ENCODE assay signal across 20 mouse cellular contexts in the genomic region with DNA sequence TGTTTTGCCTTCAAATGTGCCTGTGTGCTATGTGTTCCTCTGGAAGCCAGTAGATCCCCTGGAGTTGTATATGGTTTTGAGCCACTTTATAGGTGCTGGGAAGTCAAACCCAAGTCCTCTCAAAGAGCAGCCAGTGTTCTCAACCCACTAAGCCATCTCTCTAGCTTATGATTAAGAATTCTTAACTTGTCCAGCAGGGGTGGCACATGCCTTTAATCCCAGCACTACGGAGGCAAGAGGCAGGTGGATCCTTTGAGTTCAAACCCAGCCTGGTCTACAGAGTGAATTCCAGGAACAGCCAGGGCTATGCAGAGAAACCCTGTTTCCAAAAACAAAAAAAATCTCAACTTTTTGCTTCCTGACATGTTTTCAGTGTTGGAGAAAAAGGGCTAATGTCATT. TPM values are rescaled to one million over a fixed set of nuclear protein-coding genes. Genes with fewer than 3 reads are reported as not detected.
DNase-seq lines count a peak whose midpoint lies in the region; ATAC-seq and TF ChIP-seq lines count a peak whose summit lies in the region.
"Had no signal": no experiment of that assay in that cellular context is flagged by ENCODE, and none has a peak within 500 bp of the region (broad histone marks: within the 10 kb centered on the region; RNA-seq: fewer than 3 reads in every experiment).

No protein-coding gene starts in this region.

- H3K36me3 ChIP-seq in heart, postnatal 0 days (replicated peaks; ENCODE audit: control insufficient read depth, insufficient read depth, low read length) = peaks cover 26% of the 10 kb centered on the region
- peaks cover 13% of the 10 kb centered on the region; the same call in 1 of the 2 replicates for H3K36me3 ChIP-seq in midbrain, postnatal 0 days (ENCODE audit: insufficient read depth, low read length)
- H3K36me3 ChIP-seq in midbrain, embryonic 10.5 days = peaks cover 44% of the 10 kb centered on the region
- H3K36me3 ChIP-seq in splenic B cell, adult 2 months (ENCODE audit: control insufficient read depth, insufficient read depth, low read length, poor library complexity, severe bottlenecking) = no peaks in the 10 kb centered on the region; the same call in 1 of the 2 replicates

- H3K9me3 ChIP-seq in heart, postnatal 0 days (replicated peaks; ENCODE audit: control insufficient read depth, low read length) = no peaks in the 10 kb centered on the region
- no peaks in the 10 kb centered on the region for H3K9me3 ChIP-seq in midbrain, postnatal 0 days (ENCODE audit: low read length)
- H3K9me3 ChIP-seq in midbrain, embryonic 10.5 days (replicated peaks) = no peaks in the 10 kb centered on the region
- H3K9me3 ChIP-seq: embryonic facial prominence, embryonic 12.5 days; forebrain, embryonic 10.5 days; lung, embryonic 15.5 days had no signal

- TF ChIP-seq CTCF in heart, postnatal 0 days (IDR thresholded peaks at IDR 0.05; ENCODE audit: low read depth) = peak; percentile 15; the same call in 1 of the 2 replicates
- TF ChIP-seq CTCF in midbrain, postnatal 0 days (IDR thresholded peaks at IDR 0.05) = peak; percentile 26; the same call in 1 of the 2 replicates
- TF ChIP-seq CTCF in bone marrow, adult 2 months (IDR thresholded peaks at IDR 0.05; ENCODE audit: control insufficient read depth, insufficient read depth, low read length) = 0 out of 2 replicates have a peak, but pooled peaks have one; percentile 8

- intact Hi-C loops in heart, postnatal 25 days (cut with DNase I) = no loop called here

- no peak for ATAC-seq in heart, postnatal 0 days (ENCODE audit: insufficient read depth, low read depth)
- ATAC-seq in midbrain, postnatal 0 days (ENCODE audit: low FRiP score) = no peak
- ATAC-seq: intestine, embryonic 16.5 days had no signal

- WGBS in heart, postnatal 0 days = 65% methylated on average over 1 of the region's 1 CpGs
- WGBS in midbrain, postnatal 0 days = 23% methylated on average over 1 of the region's 1 CpGs
- WGBS in midbrain, embryonic 10.5 days = 73% methylated on average over 1 of the region's 1 CpGs
- 38% methylated on average over 1 of the region's 1 CpGs for WGBS in bone marrow, adult 2 months

- no peak for TF ChIP-seq EP300 in heart, postnatal 0 days (IDR thresholded peaks at IDR 0.05; ENCODE audit: low read depth)

- no peak for TF ChIP-seq POLR2A in bone marrow, adult 2 months (IDR thresholded peaks at IDR 0.05; ENCODE audit: borderline replicate concordance, control insufficient read depth, low read depth, low read length)

- no peaks in the 10 kb centered on the region for H3K27me3 ChIP-seq in heart, postnatal 0 days (ENCODE audit: control insufficient read depth, insufficient read depth, low read length)
- H3K27me3 ChIP-seq in midbrain, postnatal 0 days (ENCODE audit: insufficient read depth, low read length) = no peaks in the 10 kb centered on the region
- no peaks in the 10 kb centered on the region for H3K27me3 ChIP-seq in midbrain, embryonic 10.5 days (ENCODE audit: low read depth, poor library complexity, severe bottlenecking)
- H3K27me3 ChIP-seq in splenic B cell, adult 2 months (ENCODE audit: control insufficient read depth, insufficient read depth, low read length, poor library complexity, severe bottlenecking) = no peaks in the 10 kb centered on the region
- H3K27me3 ChIP-seq: embryonic facial prominence, embryonic 12.5 days; lung, embryonic 15.5 days had no signal

- DNase-seq in heart, postnatal 0 days (ENCODE audit: low spot score) = no peak
- DNase-seq in heart, postnatal 25 days (ENCODE audit: low spot score) = no peak
- DNase-seq in midbrain, postnatal 0 days (ENCODE audit: low spot score) = no peak
- DNase-seq in midbrain, embryonic 10.5 days (ENCODE audit: low spot score) = no peak
- DNase-seq in splenic B cell, adult 2 months (ENCODE audit: low read depth, low spot score) = peak; percentile 16
- no peak for DNase-seq in urinary bladder, postnatal 4 days (ENCODE audit: low spot score in 2 of 2)
- no peak for DNase-seq in cerebellum, adult 8-10 months
- DNase-seq: cerebellum, adult 9-11 months; heart, adult 11 months; heart, postnatal 36 days; thymus, adult 2 months had no signal

- no peak overlapping the region for H3K4me2 ChIP-seq in heart, postnatal 0 days (ENCODE audit: low read depth, low read length)
- no peak overlapping the region for H3K4me2 ChIP-seq in midbrain, postnatal 0 days (ENCODE audit: low read depth, low read length, poor library complexity, severe bottlenecking)
- H3K4me2 ChIP-seq: embryonic facial prominence, embryonic 12.5 days; lung, embryonic 15.5 days had no signal

- peaks cover 14% of the 10 kb centered on the region for H3K4me1 ChIP-seq in heart, postnatal 0 days (ENCODE audit: control insufficient read depth, insufficient read depth)
- peaks cover 8% of the 10 kb centered on the region; the same call in 1 of the 2 replicates for H3K4me1 ChIP-seq in midbrain, postnatal 0 days (ENCODE audit: insufficient read depth, low read length)
- peaks cover 23% of the 10 kb centered on the region for H3K4me1 ChIP-seq in midbrain, embryonic 10.5 days
- peaks cover 8% of the 10 kb centered on the region for H3K4me1 ChIP-seq in bone marrow, adult 2 months (ENCODE audit: control insufficient read depth, insufficient read depth, low read length)

- no peak overlapping the region for H3K27ac ChIP-seq in heart, postnatal 0 days (ENCODE audit: low read depth)
- no peak overlapping the region for H3K27ac ChIP-seq in midbrain, postnatal 0 days (ENCODE audit: low read depth, low read length)
- no peak overlapping the region for H3K27ac ChIP-seq in midbrain, embryonic 10.5 days (replicated peaks)
- H3K27ac ChIP-seq in bone marrow, adult 2 months (ENCODE audit: control insufficient read depth, insufficient read depth, low read depth, low read length, poor library complexity) = no peak overlapping the region
- H3K27ac ChIP-seq: embryonic facial prominence, embryonic 12.5 days; forebrain, embryonic 10.5 days; lung, embryonic 15.5 days had no signal

- no peak overlapping the region for H3K9ac ChIP-seq in heart, postnatal 0 days (replicated peaks; ENCODE audit: low read depth, low read length)
- no peak overlapping the region for H3K9ac ChIP-seq in midbrain, postnatal 0 days (replicated peaks; ENCODE audit: low read length, poor library complexity, severe bottlenecking)
- H3K9ac ChIP-seq: embryonic facial prominence, embryonic 12.5 days; lung, embryonic 15.5 days had no signal

- no peak overlapping the region for H3K4me3 ChIP-seq in heart, postnatal 0 days (ENCODE audit: low read depth, low read length)
- no peak overlapping the region for H3K4me3 ChIP-seq in midbrain, postnatal 0 days (ENCODE audit: low read depth, low read length)
- no peak overlapping the region for H3K4me3 ChIP-seq in midbrain, embryonic 10.5 days
- no peak overlapping the region for H3K4me3 ChIP-seq in bone marrow, adult 2 months (replicated peaks; ENCODE audit: control insufficient read depth, low read depth, low read length)
- H3K4me3 ChIP-seq: embryonic facial prominence, embryonic 12.5 days; forebrain, embryonic 10.5 days; lung, embryonic 15.5 days had no signal

RNA-seq across cellular contexts. Expression of gene Atf1, which starts 3.0 kb away (rescaled TPM):
- total RNA-seq in heart, postnatal 0 days (2014; rRNA removed; ENCODE audit: low replicate concordance) = 12.1 and 51.4 TPM in 2 replicates
- 33.1 and 33.9 TPM in 2 replicates for polyA plus RNA-seq in heart, postnatal 0 days (2015; fragmentation: Nextera tagmentation; extraction: Ambion mirVana)
- 10 to 100 TPM; 46.0 to 51.8 TPM for total RNA-seq in heart, postnatal 25 days (2021)
- total RNA-seq in midbrain, postnatal 0 days (2014; rRNA removed) = 7.6 and 15.8 TPM in 2 replicates
- 8.3 and 9.8 TPM in 2 replicates for polyA plus RNA-seq in midbrain, postnatal 0 days (2015; fragmentation: Nextera tagmentation; extraction: Ambion mirVana)
- 33.6 and 33.7 TPM in 2 replicates for polyA plus RNA-seq in midbrain, embryonic 10.5 days (2016; fragmentation: Nextera tagmentation; extraction: Ambion mirVana)
- polyA plus RNA-seq in bone marrow, adult 2 months (2011; ENCODE audit: insufficient read depth, insufficient read length, low replicate concordance, missing spikeins) = 36.5 and 58.0 TPM in 2 replicates

RNA-seq across cellular contexts. Expression of gene Tmprss12, which starts 50.0 kb away (rescaled TPM):
- not detected in 2 replicates for total RNA-seq in heart, postnatal 0 days (2014; rRNA removed; ENCODE audit: low replicate concordance)
- not detected in 2 replicates for polyA plus RNA-seq in heart, postnatal 0 days (2015; fragmentation: Nextera tagmentation; extraction: Ambion mirVana)
- not detected for total RNA-seq in heart, postnatal 25 days (2021)
- total RNA-seq in midbrain, postnatal 0 days (2014; rRNA removed) = not detected in 2 replicates
- polyA plus RNA-seq in midbrain, postnatal 0 days (2015; fragmentation: Nextera tagmentation; extraction: Ambion mirVana) = not detected in 2 replicates
- not detected in 2 replicates for polyA plus RNA-seq in midbrain, embryonic 10.5 days (2016; fragmentation: Nextera tagmentation; extraction: Ambion mirVana)
- not detected in 2 replicates for polyA plus RNA-seq in bone marrow, adult 2 months (2011; ENCODE audit: insufficient read depth, insufficient read length, low replicate concordance, missing spikeins)
- total RNA-seq: heart, postnatal 36 days; layer of hippocampus, adult 8-10 months; left cerebral cortex, postnatal 10 days had no signal
- polyA plus RNA-seq: brain, embryonic 14.5 days; C2C12; embryonic facial prominence, embryonic 12.5 days; forebrain, embryonic 10.5 days; intestine, embryonic 16.5 days; lung, embryonic 15.5 days; thymus, adult 2 months had no signal
